Mouse (Mus musculus): Measurements from ENCODE around the gene Vat1. TPM values are rescaled to one million over a fixed set of nuclear protein-coding genes. Genes with fewer than 3 reads are reported as not detected.
"Not testable (repeated sequence)": the region's sequence is repeated elsewhere in the genome, so short reads cannot be mapped to it uniquely, and the experiment has no call there.

The Vat1 gene
- polyA plus RNA-seq, 1 experiment: 94.2 TPM

DNA sequence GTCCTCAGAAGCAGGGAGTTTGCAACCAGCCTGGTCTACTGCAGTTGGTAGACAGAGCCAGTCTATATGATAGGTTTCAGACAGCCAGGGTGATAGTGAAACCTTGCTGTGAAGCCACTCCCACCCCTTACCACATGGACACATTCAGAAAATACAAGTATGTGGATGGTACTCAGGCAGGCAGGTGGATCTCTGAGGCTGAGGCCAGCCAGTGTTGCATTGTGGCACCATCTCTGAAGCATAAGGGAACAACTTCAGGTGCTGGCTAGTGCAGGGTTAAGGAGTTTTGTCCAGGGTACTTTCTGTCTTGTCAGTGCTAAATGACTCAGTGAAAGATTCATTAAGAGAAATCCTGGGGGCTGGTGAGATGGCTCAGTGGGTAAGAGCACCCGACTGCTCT, 19.7 kb downstream of the Vat1 start:
- TF ChIP-seq GATA1 (IDR thresholded peaks at IDR 0.05; ENCODE audit: borderline replicate concordance, low read length) (no peak), FLI1 (IDR thresholded peaks at IDR 0.05; ENCODE audit: low read length) (no peak)
- Histone ChIP-seq H3K36me3 (replicated peaks; ENCODE audit: low read length) (peaks cover 33% of the 10 kb centered on the region), H3K27me3 (replicated peaks) (no peaks in the 10 kb centered on the region), H3K4me1 (peaks cover 58% of the 10 kb centered on the region), H3K9me3 (no peaks in the 10 kb centered on the region), H3K4me3 (replicated peaks) (no peak overlapping the region)

DNA sequence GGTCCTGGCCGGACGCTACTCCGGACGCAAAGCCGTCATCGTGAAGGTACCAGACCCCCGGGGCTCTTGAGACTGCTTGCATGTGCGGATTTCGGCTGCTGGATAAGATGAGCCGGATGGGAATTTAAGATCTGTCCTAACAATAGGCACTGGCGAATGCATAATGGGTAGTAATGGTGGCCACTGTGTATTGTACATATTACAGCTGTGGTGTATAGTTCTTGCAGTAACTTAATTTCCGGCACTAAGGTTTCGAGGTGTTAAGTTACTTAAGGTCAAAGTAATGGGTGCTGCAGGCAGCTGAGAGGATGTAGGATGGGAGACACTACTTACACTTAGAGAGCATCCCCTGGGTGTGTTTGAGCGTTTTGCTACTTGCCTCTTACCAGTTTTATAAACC, 23.3 kb downstream of the Vat1 start:
- Histone ChIP-seq H3K36me3 (replicated peaks; ENCODE audit: low read length) (peaks cover 32% of the 10 kb centered on the region), H3K4me1 (peaks cover 34% of the 10 kb centered on the region), H3K4me3 (replicated peaks) (peak overlapping the region; percentile 95), H3K27me3 (replicated peaks) (no peaks in the 10 kb centered on the region), H3K9me3 (no peaks in the 10 kb centered on the region)
- TF ChIP-seq FLI1 (IDR thresholded peaks at IDR 0.05; ENCODE audit: low read length): no peak
- no peak for TF ChIP-seq GATA1 (IDR thresholded peaks at IDR 0.05; ENCODE audit: borderline replicate concordance, low read length)

DNA sequence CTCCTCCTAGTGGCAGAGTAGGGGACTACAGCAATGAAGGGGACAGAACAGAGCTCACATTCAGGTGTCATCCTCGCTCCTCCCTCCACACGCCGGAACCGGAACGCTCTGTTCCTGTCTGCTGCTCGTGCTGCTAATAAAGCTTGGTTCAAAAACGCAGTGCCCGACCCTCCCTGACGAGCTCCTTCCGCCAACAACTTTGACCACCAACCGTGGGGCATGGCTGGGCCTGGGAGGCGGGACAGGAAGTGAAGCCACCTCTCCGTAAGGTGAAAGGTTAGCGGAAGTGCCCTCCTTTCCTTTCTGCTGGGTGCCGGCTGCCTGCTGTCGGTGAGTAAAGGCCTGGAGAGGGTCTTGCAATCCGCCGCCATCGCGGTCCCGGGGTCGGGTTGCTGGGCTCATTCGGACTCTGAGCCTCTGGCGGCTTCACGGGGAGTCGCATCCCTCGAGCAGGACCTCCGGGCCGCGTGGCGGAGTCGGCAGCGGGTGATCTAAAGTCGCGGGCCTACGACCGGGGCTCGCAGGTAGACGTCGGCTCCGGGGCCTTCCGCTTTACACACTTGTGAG, 23.8 kb downstream of the Vat1 start, which contains the start of gene Rpl27:
TSS of gene Rpl27 (plus strand) at position 172 of the 567 bp plus-strand sequence.
- H3K4me3 ChIP-seq (replicated peaks): peak within 1 kb of the TSS; percentile 95
- no peak for TF ChIP-seq GATA1 (IDR thresholded peaks at IDR 0.05; ENCODE audit: borderline replicate concordance, low read length)
- TF ChIP-seq FLI1 (IDR thresholded peaks at IDR 0.05; ENCODE audit: low read length): peak; percentile 58
- peaks cover 33% of the 10 kb centered on the region for H3K36me3 ChIP-seq (replicated peaks; ENCODE audit: low read length)
- peaks cover 30% of the 10 kb centered on the region for H3K4me1 ChIP-seq
- H3K9me3 ChIP-seq: no peaks in the 10 kb centered on the region
- H3K27me3 ChIP-seq (replicated peaks): no peaks in the 10 kb centered on the region

DNA sequence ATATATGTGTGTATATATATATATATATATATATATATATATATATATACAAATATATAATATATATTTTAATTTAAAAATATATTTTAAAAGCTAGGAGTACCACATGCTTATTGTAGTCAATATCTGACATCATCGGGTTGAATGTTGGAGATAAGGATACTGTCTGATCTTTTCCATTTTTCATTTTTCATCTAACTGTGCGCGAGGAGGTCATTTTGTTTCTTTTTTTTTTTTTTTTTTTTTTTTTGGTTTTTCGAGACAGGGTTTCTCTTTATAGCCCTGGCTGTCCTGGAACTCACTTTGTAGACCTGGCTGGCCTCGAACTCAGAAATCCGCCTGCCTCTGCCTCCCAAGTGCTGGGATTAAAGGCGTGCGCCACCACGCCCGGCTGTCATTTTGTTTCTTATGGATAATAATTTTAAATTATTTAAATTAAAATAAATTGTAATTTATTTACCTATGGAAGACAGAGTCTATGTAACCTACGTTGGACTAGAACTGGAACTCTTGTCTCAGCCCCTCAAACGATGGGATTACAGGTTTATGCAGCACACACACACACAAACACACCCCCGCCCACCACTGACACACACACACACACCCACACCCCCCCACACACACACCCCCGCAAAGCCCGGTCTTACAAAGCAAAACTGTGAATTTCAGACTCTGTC, 24.4 kb downstream of the Vat1 start:
- Histone ChIP-seq H3K36me3 (replicated peaks; ENCODE audit: low read length) (peaks cover 38% of the 10 kb centered on the region), H3K4me1 (peaks cover 32% of the 10 kb centered on the region), H3K4me3 (replicated peaks) (peak overlapping the region; percentile 95)
- H3K27me3 ChIP-seq (replicated peaks); H3K9me3 ChIP-seq: not testable (repeated sequence)

DNA sequence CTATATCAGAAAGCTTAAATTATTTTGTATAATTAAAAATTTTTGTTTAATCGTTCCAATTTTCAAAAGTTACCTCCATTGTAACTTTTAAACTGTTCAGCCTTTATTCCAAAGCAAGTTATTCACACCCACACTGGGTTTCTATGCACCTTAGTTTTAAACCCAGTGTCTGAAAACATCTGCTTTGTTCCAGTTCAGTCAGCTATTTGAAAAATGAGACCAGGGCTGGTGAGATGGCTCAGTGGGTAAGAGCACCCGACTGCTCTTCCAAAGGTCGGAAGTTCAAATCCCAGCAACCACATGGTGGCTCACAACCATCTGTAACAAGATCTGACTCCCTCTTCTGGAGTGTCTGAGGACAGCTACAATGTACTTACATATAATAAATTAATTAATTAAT, 28.0 kb downstream of the Vat1 start:
- not testable (repeated sequence) for H3K4me3 ChIP-seq (replicated peaks); H3K27me3 ChIP-seq (replicated peaks); H3K9me3 ChIP-seq
- Histone ChIP-seq H3K4me1 (peaks cover 18% of the 10 kb centered on the region), H3K36me3 (replicated peaks; ENCODE audit: low read length) (peaks cover 37% of the 10 kb centered on the region)

DNA sequence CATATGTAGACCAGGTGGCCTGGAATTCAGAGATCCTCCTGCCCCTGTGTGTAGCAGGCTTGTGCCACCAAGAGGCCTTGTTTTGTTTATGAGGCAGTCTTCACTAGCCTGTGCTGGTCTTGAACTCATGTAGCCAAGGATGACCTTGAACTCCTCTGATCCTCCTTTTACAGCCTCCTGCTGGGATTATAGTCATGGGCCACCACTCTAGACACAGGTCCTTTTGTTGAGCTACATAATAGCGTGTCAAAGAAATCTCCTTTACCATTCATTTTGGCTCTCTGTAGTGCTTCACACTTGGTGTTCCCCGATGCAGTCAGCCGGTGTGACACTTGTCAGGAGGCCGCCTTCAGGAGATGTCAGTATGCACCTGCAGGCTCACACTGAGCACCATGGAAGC, 29.1 kb downstream of the Vat1 start:
- Histone ChIP-seq H3K36me3 (replicated peaks; ENCODE audit: low read length) (peaks cover 45% of the 10 kb centered on the region), H3K4me1 (peaks cover 15% of the 10 kb centered on the region), H3K9me3 (no peaks in the 10 kb centered on the region), H3K4me3 (replicated peaks) (no peak overlapping the region), H3K27me3 (replicated peaks) (no peaks in the 10 kb centered on the region)
- TF ChIP-seq GATA1 (IDR thresholded peaks at IDR 0.05; ENCODE audit: borderline replicate concordance, low read length): no peak
- TF ChIP-seq FLI1 (IDR thresholded peaks at IDR 0.05; ENCODE audit: low read length): no peak

DNA sequence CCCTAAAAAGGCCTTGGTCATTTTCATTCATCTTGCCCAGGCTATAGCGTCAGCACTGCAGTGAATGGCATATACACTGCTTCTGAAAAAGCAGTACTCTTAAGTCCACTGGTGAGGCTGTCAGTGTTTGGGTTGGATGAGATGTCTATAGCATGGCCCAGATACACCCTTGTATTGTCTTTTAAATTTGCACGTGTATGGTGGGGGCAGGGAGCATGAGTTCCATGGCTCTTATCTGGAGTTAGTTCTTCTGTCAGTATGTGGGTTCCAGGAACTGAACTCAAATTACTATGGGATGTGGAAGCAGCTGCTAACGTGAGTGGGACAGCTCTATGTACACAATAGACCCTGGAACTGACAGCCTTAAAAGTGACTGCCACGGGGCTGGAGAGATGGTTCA, 30.2 kb downstream of the Vat1 start:
- Histone ChIP-seq H3K27me3 (replicated peaks) (no peaks in the 10 kb centered on the region), H3K36me3 (replicated peaks; ENCODE audit: low read length) (peaks cover 55% of the 10 kb centered on the region), H3K9me3 (no peaks in the 10 kb centered on the region), H3K4me1 (peaks cover 15% of the 10 kb centered on the region), H3K4me3 (replicated peaks) (no peak overlapping the region)
- TF ChIP-seq GATA1 (IDR thresholded peaks at IDR 0.05; ENCODE audit: borderline replicate concordance, low read length) (no peak), FLI1 (IDR thresholded peaks at IDR 0.05; ENCODE audit: low read length) (no peak)

DNA sequence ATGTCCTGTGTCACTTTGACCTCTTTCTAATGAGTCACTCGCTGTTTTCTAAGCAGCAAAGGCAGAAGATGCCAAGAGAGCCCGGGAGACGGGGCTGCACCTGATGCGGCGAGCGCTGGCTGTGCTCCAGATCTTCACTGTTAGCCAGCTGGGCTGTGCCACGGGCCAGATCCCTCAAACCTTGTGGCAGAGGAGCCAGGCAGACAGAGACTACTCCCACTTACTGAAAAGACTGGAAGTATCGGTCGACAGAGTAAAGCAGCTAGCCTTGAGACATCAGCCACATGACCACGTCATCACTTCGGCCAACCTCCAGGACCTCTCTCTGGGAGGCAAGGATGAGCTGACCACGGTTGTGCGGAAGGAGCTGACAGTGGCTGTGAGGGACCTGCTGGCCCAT, 32.6 kb downstream of the Vat1 start:
- peaks cover 80% of the 10 kb centered on the region for H3K36me3 ChIP-seq (replicated peaks; ENCODE audit: low read length)
- H3K4me1 ChIP-seq: peaks cover 18% of the 10 kb centered on the region
- H3K9me3 ChIP-seq: no peaks in the 10 kb centered on the region
- H3K4me3 ChIP-seq (replicated peaks): no peak overlapping the region
- H3K27me3 ChIP-seq (replicated peaks): no peaks in the 10 kb centered on the region
- TF ChIP-seq GATA1 (IDR thresholded peaks at IDR 0.05; ENCODE audit: borderline replicate concordance, low read length) (no peak), FLI1 (IDR thresholded peaks at IDR 0.05; ENCODE audit: low read length) (no peak)

DNA sequence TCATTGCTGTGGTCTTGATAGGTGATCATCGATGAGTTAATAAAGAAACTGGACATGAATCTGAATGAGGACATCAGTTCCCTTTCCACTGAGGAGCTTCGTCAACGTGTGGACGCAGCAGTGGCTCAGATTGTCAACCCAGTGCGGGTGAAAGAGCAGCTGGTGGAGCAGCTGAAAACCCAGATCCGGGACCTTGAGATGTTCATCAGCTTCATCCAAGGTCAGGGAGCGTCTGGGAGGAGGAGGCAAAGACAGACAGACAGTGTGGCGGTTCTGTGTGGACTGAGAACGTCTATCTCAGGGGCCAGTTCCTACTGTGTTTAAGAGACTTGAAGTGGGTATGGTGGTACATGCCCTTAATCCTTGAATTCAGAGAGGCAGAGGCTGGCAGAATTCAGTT, 34.7 kb downstream of the Vat1 start:
- Histone ChIP-seq H3K9me3 (no peaks in the 10 kb centered on the region), H3K36me3 (replicated peaks; ENCODE audit: low read length) (peaks cover 77% of the 10 kb centered on the region), H3K27me3 (replicated peaks) (no peaks in the 10 kb centered on the region), H3K4me1 (peaks cover 29% of the 10 kb centered on the region), H3K4me3 (replicated peaks) (no peak overlapping the region)
- TF ChIP-seq GATA1 (IDR thresholded peaks at IDR 0.05; ENCODE audit: borderline replicate concordance, low read length) (no peak), FLI1 (IDR thresholded peaks at IDR 0.05; ENCODE audit: low read length) (no peak)

DNA sequence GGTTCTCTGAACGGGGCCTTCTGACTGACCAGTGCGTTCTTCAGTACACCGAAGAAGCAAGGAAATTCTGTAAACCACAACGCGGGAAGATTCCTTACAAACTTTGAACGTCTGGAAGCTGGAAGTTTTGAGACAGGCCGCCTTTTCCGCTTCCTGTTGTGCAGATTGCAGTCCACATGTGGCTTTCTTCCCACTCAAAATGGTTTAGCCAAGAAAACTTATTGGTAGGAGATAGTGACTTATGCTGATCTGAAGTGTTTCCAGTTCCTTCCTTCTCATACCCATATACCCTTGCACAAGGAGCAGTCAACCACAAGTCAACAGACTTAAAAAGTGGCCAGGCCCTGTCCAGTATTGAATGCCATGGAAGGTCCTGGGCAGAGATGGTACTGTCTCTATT, 39.9 kb downstream of the Vat1 start:
- no peaks in the 10 kb centered on the region for H3K9me3 ChIP-seq
- peak overlapping the region; percentile 99 for H3K4me3 ChIP-seq (replicated peaks)
- TF ChIP-seq FLI1 (IDR thresholded peaks at IDR 0.05; ENCODE audit: low read length): no peak
- no peak for TF ChIP-seq GATA1 (IDR thresholded peaks at IDR 0.05; ENCODE audit: borderline replicate concordance, low read length)
- H3K4me1 ChIP-seq: peaks cover 45% of the 10 kb centered on the region
- H3K27me3 ChIP-seq (replicated peaks): no peaks in the 10 kb centered on the region
- peaks cover 33% of the 10 kb centered on the region for H3K36me3 ChIP-seq (replicated peaks; ENCODE audit: low read length)
